In the genomic region with DNA sequence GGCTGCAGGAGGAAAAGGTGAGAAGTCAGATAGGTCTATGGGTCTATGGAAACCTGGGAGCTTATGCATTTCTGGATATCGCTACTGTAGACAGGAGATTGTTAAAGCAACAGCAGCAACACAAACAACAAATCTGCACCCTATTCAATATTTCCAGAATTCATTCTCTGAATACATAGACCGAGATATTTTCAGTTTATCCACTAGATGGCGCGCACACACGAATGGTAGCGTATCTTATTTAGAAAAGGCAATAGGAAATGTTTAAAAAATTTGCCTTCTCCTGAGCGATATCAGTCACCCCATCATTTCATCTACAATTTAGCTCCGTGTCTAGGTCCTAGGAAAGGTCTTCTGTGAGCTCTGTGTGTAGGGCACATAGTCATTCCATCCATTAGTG, we compare ENCODE assay signal across 8 mouse cellular contexts. TPM values are rescaled to one million over a fixed set of nuclear protein-coding genes. Genes with fewer than 3 reads are reported as not detected.
DNase-seq lines count a peak whose midpoint lies in the region; ATAC-seq and TF ChIP-seq lines count a peak whose summit lies in the region.

No protein-coding gene starts in this region.

- H3K27ac ChIP-seq in forebrain, embryonic 10.5 days = no peak overlapping the region
- no peak overlapping the region for H3K27ac ChIP-seq in forebrain, embryonic 12.5 days
- H3K27ac ChIP-seq in lung, postnatal 0 days (ENCODE audit: low read length) = no peak overlapping the region

- no peaks in the 10 kb centered on the region for H3K9me3 ChIP-seq in forebrain, embryonic 10.5 days
- no peaks in the 10 kb centered on the region for H3K9me3 ChIP-seq in forebrain, embryonic 12.5 days
- no peaks in the 10 kb centered on the region for H3K9me3 ChIP-seq in lung, postnatal 0 days (ENCODE audit: low read length)

- no peak for TF ChIP-seq EP300 in lung, postnatal 0 days (IDR thresholded peaks at IDR 0.05)

- intact Hi-C loops in left cerebral cortex, postnatal 25 days (cut with DNase I) = no loop called here

- H3K9ac ChIP-seq in forebrain, embryonic 12.5 days = no peak overlapping the region
- no peak overlapping the region for H3K9ac ChIP-seq in lung, postnatal 0 days (replicated peaks; ENCODE audit: low read depth)

- no peaks in the 10 kb centered on the region for H3K4me1 ChIP-seq in forebrain, embryonic 10.5 days
- H3K4me1 ChIP-seq in forebrain, embryonic 12.5 days = no peaks in the 10 kb centered on the region
- H3K4me1 ChIP-seq in lung, postnatal 0 days (ENCODE audit: insufficient read depth, low read depth, low read length) = no peaks in the 10 kb centered on the region

- WGBS in forebrain, embryonic 10.5 days = 11% methylated on average over 8 of the region's 8 CpGs
- 7% methylated on average over 8 of the region's 8 CpGs for WGBS in forebrain, embryonic 12.5 days
- WGBS in lung, postnatal 0 days = 5% methylated on average over 8 of the region's 8 CpGs

- H3K36me3 ChIP-seq in forebrain, embryonic 10.5 days (replicated peaks) = no peaks in the 10 kb centered on the region
- H3K36me3 ChIP-seq in forebrain, embryonic 12.5 days (replicated peaks) = no peaks in the 10 kb centered on the region
- no peaks in the 10 kb centered on the region for H3K36me3 ChIP-seq in lung, postnatal 0 days (ENCODE audit: insufficient read depth, low read length)

- no peak overlapping the region for H3K4me2 ChIP-seq in forebrain, embryonic 12.5 days
- no peak overlapping the region for H3K4me2 ChIP-seq in lung, postnatal 0 days (replicated peaks; ENCODE audit: low read depth, low read length)

- ATAC-seq in forebrain, embryonic 12.5 days (ENCODE audit: low FRiP score) = no peak
- no peak for ATAC-seq in lung, postnatal 0 days

- no peaks in the 10 kb centered on the region for H3K27me3 ChIP-seq in forebrain, embryonic 10.5 days (ENCODE audit: poor library complexity, severe bottlenecking)
- no peaks in the 10 kb centered on the region for H3K27me3 ChIP-seq in forebrain, embryonic 12.5 days
- H3K27me3 ChIP-seq in lung, postnatal 0 days (replicated peaks; ENCODE audit: insufficient read depth, low read length) = no peaks in the 10 kb centered on the region

- peak; percentile 19 for DNase-seq in forebrain, embryonic 10.5 days (ENCODE audit: extremely low spot score, low spot score)
- DNase-seq in lung, postnatal 0 days (ENCODE audit: low spot score) = peak; percentile 54
- DNase-seq in lung, postnatal 4 days = no peak
- peak; percentile 66 for DNase-seq in embryo, embryonic 11 days
- DNase-seq in left cerebral cortex, postnatal 25 days (ENCODE audit: low spot score in 2 of 2) = peak; percentile 24 to 33
- peak; percentile 6 for DNase-seq in thymus, postnatal 4 days
- DNase-seq in gastrocnemius, postnatal 25 days = no peak

- H3K4me3 ChIP-seq in forebrain, embryonic 10.5 days = no peak overlapping the region
- no peak overlapping the region for H3K4me3 ChIP-seq in forebrain, embryonic 12.5 days (replicated peaks)
- H3K4me3 ChIP-seq in lung, postnatal 0 days (ENCODE audit: low read depth, low read length) = no peak overlapping the region

- peak; percentile 70 for TF ChIP-seq CTCF in lung, postnatal 0 days (IDR thresholded peaks at IDR 0.05)

RNA-seq across cellular contexts. Expression of a gene that starts 21.1 kb away (rescaled TPM):
- 0.05 TPM in 1 of 2 replicates, not detected in the other for polyA plus RNA-seq in forebrain, embryonic 10.5 days (2016; fragmentation: Nextera tagmentation; extraction: Ambion mirVana)
- 0.08 and 0.26 TPM in 2 replicates for polyA plus RNA-seq in forebrain, embryonic 12.5 days (2016; fragmentation: Nextera tagmentation; extraction: Ambion mirVana)
- 0.05 and 0.06 TPM in 2 replicates for polyA plus RNA-seq in lung, postnatal 0 days (2015; fragmentation: Nextera tagmentation; extraction: Ambion mirVana)
- total RNA-seq in left cerebral cortex, postnatal 25 days (2021) = under 1 TPM; 0.25 to 0.37 TPM
- not detected for total RNA-seq in gastrocnemius, postnatal 25 days (2021)

Comparison
In these comparisons a context has a peak if more than half of its experiments do, and no peak if none do; other contexts are left out.
1. DNase-seq: peak in forebrain, embryonic 10.5 days (single experiment), lung, postnatal 0 days (single experiment), embryo, embryonic 11 days (single experiment), left cerebral cortex, postnatal 25 days (2 of 2) and thymus, postnatal 4 days (single experiment); none in lung, postnatal 4 days (0 of 2) and gastrocnemius, postnatal 25 days (single experiment).